Mouse (Mus musculus): ENCODE results near the gene Fcer1g.

GRCm38 (mm10) chr1:171231844-171232243, 2.3 kb downstream of the Fcer1g start:
- TF ChIP-seq EP300 (IDR thresholded peaks at IDR 0.05; ENCODE audit: insufficient read depth, low read depth, low read length), result no peak
- no peak for TF ChIP-seq CTCF (IDR thresholded peaks at IDR 0.05; ENCODE audit: low read depth, low read length)
- TF ChIP-seq POLR2A (IDR thresholded peaks at IDR 0.05; ENCODE audit: insufficient read depth, low read length), result no peak
